Mouse (Mus musculus) CD4-positive helper T cell, adult 2 months (primary cell): ENCODE data around the gene Il17rd.

ENCODE experiments used
- DNase-seq: peaks from one replicate; pipeline ENCODE4 v3.0.0-alpha.2; 2012; ENCODE audit warnings: low read depth, missing footprints, low spot score

The Il17rd gene

GRCm38 (mm10) chr14:27044967-27045361 is 6.2 kb downstream of the Il17rd start:
- DNase-seq, result peak; percentile 43

- DNase-seq, result no peak
Measured at GRCm38 (mm10) chr14:27048231-27048956, 9.7 kb downstream of the Il17rd start.

- no peak for DNase-seq
Measured at GRCm38 (mm10) chr14:27050043-27050442, 11.3 kb downstream of the Il17rd start.

GRCm38 (mm10) chr14:27050560-27051510 is 12.1 kb downstream of the Il17rd start:
- DNase-seq, result no peak

GRCm38 (mm10) chr14:27051511-27051895 is 12.8 kb downstream of the Il17rd start:
- DNase-seq, result no peak

GRCm38 (mm10) chr14:27058535-27059223 is 19.9 kb downstream of the Il17rd start:
- DNase-seq, result no peak

GRCm38 (mm10) chr14:27059224-27059558 is 20.4 kb downstream of the Il17rd start:
- no peak for DNase-seq

GRCm38 (mm10) chr14:27063338-27063737 is 24.6 kb downstream of the Il17rd start:
- no peak for DNase-seq

- DNase-seq, result no peak
Measured at GRCm38 (mm10) chr14:27066171-27066929, 27.6 kb downstream of the Il17rd start.

- no peak for DNase-seq
Measured at GRCm38 (mm10) chr14:27067866-27068271, 29.1 kb downstream of the Il17rd start.

- no peak for DNase-seq
Measured at GRCm38 (mm10) chr14:27069434-27070097, 30.8 kb downstream of the Il17rd start.

- no peak for DNase-seq
Measured at GRCm38 (mm10) chr14:27070128-27070527, 31.4 kb downstream of the Il17rd start.

- no peak for DNase-seq
Measured at GRCm38 (mm10) chr14:27070758-27071157, 32.0 kb downstream of the Il17rd start.

GRCm38 (mm10) chr14:27071985-27072384 is 33.2 kb downstream of the Il17rd start:
- DNase-seq, result peak; percentile 32

- no peak for DNase-seq
Measured at GRCm38 (mm10) chr14:27075084-27075483, 36.3 kb downstream of the Il17rd start.

GRCm38 (mm10) chr14:27075909-27076521 is 37.3 kb downstream of the Il17rd start:
- no peak for DNase-seq

GRCm38 (mm10) chr14:27076522-27076920 is 37.8 kb downstream of the Il17rd start:
- no peak for DNase-seq

GRCm38 (mm10) chr14:27081536-27082275 is 43.0 kb downstream of the Il17rd start:
- no peak for DNase-seq

- no peak for DNase-seq
Measured at GRCm38 (mm10) chr14:27085471-27085870, 46.7 kb downstream of the Il17rd start.

- no peak for DNase-seq
Measured at GRCm38 (mm10) chr14:27085999-27086398, 47.3 kb downstream of the Il17rd start.
